Mouse (Mus musculus) embryonic facial prominence, embryonic 15.5 days (tissue): Measurements from ENCODE around the gene 1700001F09Rik. TPM values are rescaled to one million over a fixed set of nuclear protein-coding genes. Genes with fewer than 3 reads are reported as not detected.

Experiments used
- polyA plus RNA-seq: library from polyadenylated mRNA; unstranded; fragments of >200 nt; fragmentation: Nextera tagmentation; extraction: Ambion mirVana; gene quantifications from 2 replicates; pipeline ENCODE4 v1.2.1, GENCODE M21; 2015

Gene 1700001F09Rik
- polyA plus RNA-seq, 1 experiment from 2014 or later, result not detected

Other genes starting within 250 kb of the 1700001F09Rik start
- gene Gm8104, start 247.2 kb downstream of the 1700001F09Rik start, polyA plus RNA-seq, result not detected in 2 replicates
- not detected in 2 replicates for gene Gm7233, start 167.9 kb downstream of the 1700001F09Rik start, polyA plus RNA-seq
- not detected in 2 replicates for gene Gm8122, start 112.5 kb downstream of the 1700001F09Rik start, polyA plus RNA-seq
- not detected in 2 replicates for gene Gm8126, start 89.2 kb downstream of the 1700001F09Rik start, polyA plus RNA-seq
- not detected in 2 replicates for gene Gm9732, start 72.8 kb downstream of the 1700001F09Rik start, polyA plus RNA-seq
- not detected in 2 replicates for gene Gm8127, start 54.0 kb downstream of the 1700001F09Rik start, polyA plus RNA-seq
- not detected in 2 replicates for gene Gm8138, start 68.5 kb upstream of the 1700001F09Rik start, polyA plus RNA-seq
- gene Gm5799, start 195.8 kb upstream of the 1700001F09Rik start, polyA plus RNA-seq, result not detected in 2 replicates
- not detected in 2 replicates for gene Gm17654, start 231.3 kb upstream of the 1700001F09Rik start, polyA plus RNA-seq